Mouse (Mus musculus) T-cell, adult 66 days (primary cell): ENCODE results near the gene Uprt. TPM values are rescaled to one million over a fixed set of nuclear protein-coding genes. Genes with fewer than 3 reads are reported as not detected.

Source experiments
- total RNA-seq, 2 experiments: library from RNA; stranded (reverse); gene quantifications; 3 replicates in 1 of 2; 4 replicates in 1 of 2; pipeline ENCODE4 v1.2.4; 2023

Gene Uprt
- total RNA-seq: 10 to 100 TPM; 14.0 to 14.4 TPM

GRCm38 (mm10) chrX:104482572-104483443 lies at the start of gene Uprt:
Uprt (plus strand) TSS chrX:104482818.

Other genes starting within 250 kb of the Uprt start
- 10 to 100 TPM; 26.1 to 27.5 TPM for gene Abcb7, start 69.0 kb upstream of the Uprt start, total RNA-seq
- gene Zdhhc15, start 188.2 kb downstream of the Uprt start, total RNA-seq: 10 to 100 TPM; 11.7 to 14.9 TPM